ENCODE assay signal across 32 mouse cellular contexts in the genomic region with DNA sequence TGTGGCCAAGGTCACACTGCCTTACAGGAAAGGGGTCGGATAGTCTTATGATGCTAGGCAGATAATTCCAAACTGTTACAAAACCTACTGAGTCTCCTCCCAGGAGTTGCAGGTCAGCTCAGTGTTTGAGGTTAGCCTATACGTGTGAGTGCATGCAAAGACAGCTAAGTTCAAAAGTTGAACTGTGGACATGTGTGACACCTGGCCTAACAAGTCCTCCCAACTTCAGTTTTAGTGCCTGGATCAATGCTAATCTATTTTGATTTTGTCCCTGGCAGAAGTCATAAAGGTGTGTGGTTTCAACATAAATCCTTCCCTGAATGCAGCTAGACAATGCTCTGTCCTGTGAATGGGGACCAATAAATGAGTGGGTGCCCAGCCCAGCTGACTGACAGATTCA.
"Had no signal": no experiment of that assay in that cellular context is flagged by ENCODE, and none has a peak within 500 bp of the region (broad histone marks: within the 10 kb centered on the region; RNA-seq: fewer than 3 reads in every experiment).

No protein-coding gene starts in this region.

- H3K36me3 ChIP-seq: midbrain, embryonic 15.5 days had no signal

- H3K27me3 ChIP-seq: limb, embryonic 12.5 days; limb, embryonic 13.5 days; limb, embryonic 15.5 days; liver, embryonic 12.5 days; liver, embryonic 13.5 days; liver, embryonic 15.5 days; lung, embryonic 15.5 days; megakaryocyte, embryonic 14.5 days; midbrain, embryonic 12.5 days; midbrain, embryonic 13.5 days; midbrain, embryonic 15.5 days; neural tube, embryonic 12.5 days; neural tube, embryonic 13.5 days had no signal

- H3K27ac ChIP-seq: limb, embryonic 10.5 days; limb, embryonic 12.5 days; limb, embryonic 13.5 days; limb, embryonic 15.5 days; liver, embryonic 12.5 days; liver, embryonic 13.5 days; liver, embryonic 14.5 days; liver, embryonic 15.5 days; lung, embryonic 15.5 days; macrophage; midbrain, embryonic 10.5 days; midbrain, embryonic 12.5 days; midbrain, embryonic 13.5 days; midbrain, embryonic 15.5 days; neural tube, embryonic 12.5 days; neural tube, embryonic 13.5 days had no signal

- H3K4me2 ChIP-seq: limb, embryonic 12.5 days; limb, embryonic 13.5 days; limb, embryonic 15.5 days; liver, embryonic 11.5 days; liver, embryonic 12.5 days; liver, embryonic 13.5 days; liver, embryonic 15.5 days; lung, embryonic 14.5 days; lung, embryonic 15.5 days; midbrain, embryonic 11.5 days; midbrain, embryonic 12.5 days; midbrain, embryonic 13.5 days; midbrain, embryonic 15.5 days; neural tube, embryonic 12.5 days; neural tube, embryonic 13.5 days had no signal

- H3K4me1 ChIP-seq: limb, embryonic 10.5 days; limb, embryonic 12.5 days; limb, embryonic 13.5 days; limb, embryonic 15.5 days; liver, embryonic 12.5 days; liver, embryonic 13.5 days; liver, embryonic 15.5 days; lung, embryonic 15.5 days; midbrain, embryonic 10.5 days; midbrain, embryonic 12.5 days; midbrain, embryonic 13.5 days; midbrain, embryonic 15.5 days; neural tube, embryonic 12.5 days; neural tube, embryonic 13.5 days had no signal

- H3K9me3 ChIP-seq: limb, embryonic 10.5 days; limb, embryonic 12.5 days; limb, embryonic 13.5 days; limb, embryonic 15.5 days; liver, embryonic 12.5 days; liver, embryonic 13.5 days; liver, embryonic 15.5 days; lung, embryonic 15.5 days; midbrain, embryonic 10.5 days; midbrain, embryonic 12.5 days; midbrain, embryonic 13.5 days; midbrain, embryonic 15.5 days; neural tube, embryonic 12.5 days; neural tube, embryonic 13.5 days had no signal

- H3K9ac ChIP-seq: limb, embryonic 12.5 days; limb, embryonic 13.5 days; limb, embryonic 15.5 days; liver, embryonic 12.5 days; liver, embryonic 13.5 days; liver, embryonic 14.5 days; liver, embryonic 15.5 days; liver, postnatal 0 days; lung, embryonic 14.5 days; lung, embryonic 15.5 days; midbrain, embryonic 12.5 days; midbrain, embryonic 13.5 days; midbrain, embryonic 15.5 days; neural tube, embryonic 12.5 days; neural tube, embryonic 13.5 days had no signal

- DNase-seq: left cerebral cortex, postnatal 4 days; liver; liver, embryonic 13.5 days; liver, postnatal 0 days; lung, adult 18-20 months; lung, adult 2 months; lung, embryonic 14.5 days; lung, postnatal 10 days; lung, postnatal 14 days; lung, postnatal 36 days; lung, postnatal 4 days; midbrain, embryonic 14.5 days had no signal

- H3K4me3 ChIP-seq: limb, embryonic 10.5 days; limb, embryonic 12.5 days; limb, embryonic 13.5 days; limb, embryonic 15.5 days; liver, embryonic 12.5 days; liver, embryonic 13.5 days; liver, embryonic 15.5 days; lung, embryonic 15.5 days; megakaryocyte, embryonic 14.5 days; midbrain, embryonic 10.5 days; midbrain, embryonic 12.5 days; midbrain, embryonic 13.5 days; midbrain, embryonic 15.5 days; myocyte; neural tube, embryonic 12.5 days; neural tube, embryonic 13.5 days had no signal

- ATAC-seq: liver, embryonic 12.5 days; liver, postnatal 0 days; midbrain, embryonic 13.5 days; midbrain, embryonic 15.5 days; midbrain, embryonic 16.5 days had no signal
